Mouse (Mus musculus) stomach, postnatal 0 days (tissue): Measurements from ENCODE around the gene Tmem91.

Experiments
- CTCF ChIP-seq: IDR thresholded peaks from 2 replicates; pipeline ENCODE4 v1.5.1; 2016; ENCODE audit warnings: antibody characterized with exemption, low read depth, mild to moderate bottlenecking, moderate library complexity
- EP300 ChIP-seq: optimal IDR thresholded peaks from 2 replicates; pipeline ENCODE3; 2016; ENCODE audit warnings: antibody characterized with exemption

GRCm38 (mm10) chr7:25707581-25708292 lies 32.8 kb upstream of the Tmem91 start:
- TF ChIP-seq CTCF (no peak), EP300 (no peak)
